Comparison of ENCODE assay signal across 16 mouse cellular contexts in genomic region chr7:46477456-46477855, GRCm38 (mm10).
"Had no signal": no experiment of that assay in that cellular context is flagged by ENCODE, and none has a peak within 500 bp of the region (broad histone marks: within the 10 kb centered on the region; RNA-seq: fewer than 3 reads in every experiment).

No protein-coding gene starts in this region.

- H3K4me1 ChIP-seq: liver, embryonic 15.5 days had no signal

- DNase-seq: kidney, adult 2 months; kidney, postnatal 25 days; liver; lung, adult 2 months; lung, postnatal 36 days; retina, postnatal 1 day; right cerebral cortex, postnatal 4 days; spleen, adult 18-20 months; thymus, adult 18-20 months; thymus, postnatal 14 days had no signal

- ATAC-seq: lung, postnatal 0 days; midbrain, embryonic 15.5 days had no signal

- H3K4me2 ChIP-seq: limb, embryonic 12.5 days; liver, embryonic 15.5 days; midbrain, embryonic 15.5 days; neural tube, embryonic 13.5 days had no signal

- H3K9ac ChIP-seq: limb, embryonic 12.5 days; liver, embryonic 15.5 days; midbrain, embryonic 15.5 days; neural tube, embryonic 13.5 days had no signal

- H3K27me3 ChIP-seq: limb, embryonic 12.5 days; liver, embryonic 15.5 days; midbrain, embryonic 15.5 days; neural tube, embryonic 13.5 days had no signal

- H3K4me3 ChIP-seq: limb, embryonic 12.5 days; liver, embryonic 15.5 days; megakaryocyte, embryonic 14.5 days; midbrain, embryonic 15.5 days; neural tube, embryonic 13.5 days had no signal

- H3K9me3 ChIP-seq: limb, embryonic 12.5 days; liver, embryonic 15.5 days; megakaryocyte, embryonic 14.5 days; midbrain, embryonic 15.5 days; neural tube, embryonic 13.5 days had no signal

- H3K36me3 ChIP-seq: limb, embryonic 12.5 days; liver, embryonic 15.5 days; midbrain, embryonic 15.5 days; neural tube, embryonic 13.5 days had no signal

- H3K27ac ChIP-seq: limb, embryonic 12.5 days; liver, embryonic 15.5 days; midbrain, embryonic 15.5 days; neural tube, embryonic 13.5 days had no signal
